Mouse (Mus musculus) gastrocnemius, postnatal 4 days (tissue): Measurements from ENCODE around the gene Hoxc4. TPM values are rescaled to one million over a fixed set of nuclear protein-coding genes. Genes with fewer than 3 reads are reported as not detected.

ENCODE experiments used
- DNase-seq, 2 experiments: peaks; one replicate each; pipeline ENCODE4 v3.0.0; 2021 to 2022; ENCODE audit warnings: low spot score in 2 of 2, mixed read lengths in 2 of 2
- total RNA-seq, 2 experiments: library from RNA; stranded (reverse); gene quantifications; 2 replicates each; pipeline ENCODE4 v1.2.3; 2021

The Hoxc4 gene
- total RNA-seq, 2 experiments from 2014 or later, result 6.9 to 8.2 TPM

- no peak for DNase-seq
Observed at GRCm38 (mm10) chr15:102988078-102988477, 30.7 kb upstream of the Hoxc4 start.

- DNase-seq, result no peak
Observed at GRCm38 (mm10) chr15:102990461-102991397, 28.0 kb upstream of the Hoxc4 start, which contains the start of gene Hoxc8. Gene Hoxc8 (plus strand): TSS chr15:102990607.

- no peak for DNase-seq
Observed at GRCm38 (mm10) chr15:102991782-102992181, 27.0 kb upstream of the Hoxc4 start.

DNA sequence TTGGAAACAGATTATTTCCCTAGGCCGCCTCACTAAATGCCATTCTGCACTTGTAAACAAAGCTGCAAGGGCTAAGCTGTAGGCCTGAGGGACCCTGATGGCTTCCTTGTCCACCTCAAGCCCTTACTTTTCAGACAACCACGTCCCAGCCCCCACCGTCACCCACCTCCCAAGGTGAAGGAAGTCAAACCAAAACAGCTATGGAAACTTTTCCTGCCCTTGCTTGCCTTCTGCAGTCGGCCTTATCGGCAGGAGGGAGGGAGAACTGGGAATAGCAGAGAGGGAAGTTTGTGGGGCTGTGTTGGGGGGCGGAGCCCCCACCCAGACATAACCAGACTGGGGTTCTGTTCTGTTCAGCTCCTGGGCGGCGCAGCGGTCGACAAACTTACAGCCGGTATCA is 26.5 kb upstream of the Hoxc4 start:
- DNase-seq, result no peak

DNA sequence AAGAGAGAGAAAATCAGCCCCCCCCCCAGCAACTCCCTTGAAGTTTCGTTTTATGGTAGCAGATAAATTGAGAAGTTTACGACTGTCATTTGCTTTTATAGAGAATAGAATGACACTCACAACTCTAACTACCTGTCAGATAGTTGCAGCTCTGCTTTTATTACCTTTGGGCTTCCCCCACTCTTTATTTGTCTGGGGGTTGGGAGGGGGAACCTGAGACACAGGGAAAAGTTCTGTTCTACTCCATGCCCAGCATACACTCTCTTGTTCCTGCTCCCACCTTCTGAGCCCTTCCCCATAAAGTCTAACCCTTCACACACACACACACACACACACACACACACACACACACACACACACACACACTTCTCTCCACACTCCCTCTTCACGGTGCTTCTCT is 25.9 kb upstream of the Hoxc4 start:
- DNase-seq, result no peak

GRCm38 (mm10) chr15:102996548-102996947 is 22.2 kb upstream of the Hoxc4 start:
- DNase-seq, result no peak

GRCm38 (mm10) chr15:102997431-102997830 is 21.3 kb upstream of the Hoxc4 start:
- no peak for DNase-seq

- DNase-seq, result no peak
Observed at GRCm38 (mm10) chr15:102997939-102998355, 20.8 kb upstream of the Hoxc4 start, which contains the start of gene Hoxc6. Gene Hoxc6 (plus strand): TSS chr15:102998257.

DNA sequence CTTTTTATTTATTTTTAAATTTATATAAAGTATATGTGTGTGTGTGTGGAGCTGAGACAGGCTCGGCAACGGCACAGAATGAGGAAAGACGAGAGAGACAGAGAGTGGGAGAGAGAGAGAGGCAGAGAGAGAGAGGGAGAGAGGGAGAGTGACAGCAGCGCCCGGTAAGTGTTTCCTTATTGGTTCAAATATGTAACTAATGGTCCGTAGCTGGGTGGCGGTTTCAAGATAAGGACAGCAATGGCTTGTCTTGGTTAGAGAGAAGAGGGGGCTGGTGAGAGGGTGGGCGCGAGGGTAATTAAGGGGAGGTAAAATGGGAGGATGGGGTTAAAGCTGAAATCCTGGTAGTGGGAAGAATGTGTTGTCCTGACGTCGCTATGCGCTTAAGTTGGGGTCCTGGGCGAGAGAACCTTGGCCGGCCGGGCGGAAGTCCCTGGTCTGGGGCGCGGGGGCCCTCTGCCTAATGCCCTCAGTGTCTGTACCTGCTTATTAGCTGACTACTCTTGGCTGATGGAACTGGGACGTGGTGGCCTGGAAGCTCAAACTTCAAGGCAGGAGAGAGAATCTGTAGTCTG is 20.0 kb upstream of the Hoxc4 start:
- DNase-seq, result no peak

GRCm38 (mm10) chr15:102999183-102999831 is 19.4 kb upstream of the Hoxc4 start:
- peak; percentile 77 to 86 for DNase-seq

- no peak for DNase-seq
Observed at GRCm38 (mm10) chr15:102999955-103000354, 18.8 kb upstream of the Hoxc4 start.

- no peak for DNase-seq
Observed at GRCm38 (mm10) chr15:103000501-103000901, 18.2 kb upstream of the Hoxc4 start.

DNA sequence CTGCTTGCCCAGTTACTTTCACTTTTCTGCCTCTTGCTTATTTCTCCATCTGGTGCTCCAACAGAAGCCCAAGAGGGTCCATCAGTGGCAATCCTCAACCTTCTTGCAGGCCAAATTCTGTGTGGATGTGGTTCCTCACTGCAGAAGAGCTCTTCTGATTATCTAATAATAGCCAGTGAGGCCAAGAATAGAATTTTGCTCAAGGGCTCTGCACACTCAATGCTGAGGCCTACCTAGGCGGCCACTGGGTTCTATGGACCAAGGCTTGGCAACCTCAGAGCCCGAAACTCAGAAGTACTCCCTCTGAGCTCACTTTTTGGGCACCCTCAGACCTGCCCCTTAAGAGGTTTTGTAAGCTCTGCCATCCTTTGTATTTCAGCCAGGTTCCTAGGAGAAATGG is 17.4 kb upstream of the Hoxc4 start:
- no peak for DNase-seq

- no peak for DNase-seq
Observed at GRCm38 (mm10) chr15:103002156-103002555, 16.6 kb upstream of the Hoxc4 start.

- no peak for DNase-seq
Observed at GRCm38 (mm10) chr15:103002821-103003448, 15.8 kb upstream of the Hoxc4 start.

GRCm38 (mm10) chr15:103005308-103005707 is 13.4 kb upstream of the Hoxc4 start:
- DNase-seq, result no peak

GRCm38 (mm10) chr15:103005797-103006196 is 12.9 kb upstream of the Hoxc4 start:
- no peak for DNase-seq

GRCm38 (mm10) chr15:103006326-103006725 is 12.4 kb upstream of the Hoxc4 start:
- DNase-seq, result no peak

DNA sequence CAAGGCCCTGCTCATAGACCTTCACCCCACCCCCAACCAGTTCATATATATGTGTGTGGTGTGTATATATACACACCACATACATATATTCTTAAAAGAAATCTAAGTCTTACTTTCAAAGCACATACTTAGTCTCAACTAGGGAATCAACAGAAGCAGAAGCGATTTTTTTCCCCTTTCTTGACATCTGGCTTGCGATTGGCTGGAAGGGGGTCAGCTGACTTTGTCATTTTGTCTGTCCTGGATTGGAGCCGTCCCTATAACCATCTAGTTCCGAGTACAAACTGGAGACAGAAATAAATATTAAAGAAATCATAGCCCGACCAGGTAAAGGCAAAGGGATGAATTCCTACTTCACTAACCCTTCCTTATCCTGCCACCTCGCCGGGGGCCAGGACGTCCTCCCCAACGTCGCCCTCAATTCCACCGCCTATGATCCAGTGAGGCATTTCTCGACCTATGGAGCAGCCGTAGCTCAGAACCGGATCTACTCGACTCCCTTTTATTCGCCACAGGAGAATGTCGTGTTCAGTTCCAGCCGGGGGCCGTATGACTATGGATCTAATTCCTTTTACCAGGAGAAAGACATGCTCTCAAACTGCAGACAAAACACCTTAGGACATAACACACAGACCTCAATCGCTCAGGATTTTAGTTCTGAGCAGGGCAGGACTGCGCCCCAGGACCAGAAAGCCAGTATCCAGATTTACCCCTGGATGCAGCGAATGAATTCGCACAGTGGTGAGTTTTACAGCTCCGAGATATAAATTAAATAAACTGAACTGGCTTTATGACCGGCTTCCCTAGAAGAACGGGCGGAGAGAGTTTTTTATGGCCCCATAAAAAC is 9.2 kb upstream of the Hoxc4 start:
- no peak for DNase-seq

DNA sequence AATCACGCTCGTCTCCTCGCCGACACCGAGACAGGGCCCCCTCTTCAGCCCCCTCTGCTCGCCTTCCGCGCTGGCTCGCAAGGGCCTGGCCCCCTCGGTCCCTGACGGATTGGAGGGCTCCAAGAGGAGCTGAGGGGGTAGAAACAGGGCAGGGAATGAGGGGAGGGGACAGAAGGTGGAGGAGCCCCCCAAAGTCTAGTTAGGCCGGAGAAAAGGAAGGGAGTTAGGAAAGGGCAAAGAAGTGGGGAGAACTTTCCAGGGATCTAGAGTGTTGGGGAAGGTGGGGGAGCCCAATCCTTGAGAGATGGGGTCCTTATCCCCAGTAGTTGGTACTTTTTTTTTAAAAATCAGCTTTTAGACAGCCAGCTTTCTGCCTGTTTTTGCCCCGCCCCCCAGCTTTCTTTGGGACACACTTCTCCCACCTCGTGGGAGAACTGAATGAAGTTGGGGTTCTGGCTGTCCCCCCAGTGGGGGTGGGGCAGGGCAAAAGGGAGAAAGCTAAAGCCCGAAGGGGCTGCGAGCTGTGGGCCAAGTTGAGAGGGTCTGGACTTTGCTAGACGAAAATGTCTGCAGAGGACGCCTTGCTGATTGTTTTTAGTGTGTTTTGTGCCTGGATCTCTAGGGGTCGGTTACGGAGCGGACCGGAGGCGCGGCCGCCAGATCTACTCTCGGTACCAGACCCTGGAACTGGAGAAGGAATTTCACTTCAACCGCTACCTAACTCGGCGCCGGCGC is 8.5 kb upstream of the Hoxc4 start:
- no peak for DNase-seq
